Mouse (Mus musculus) liver, postnatal 0 days (tissue): ENCODE results near the gene Foxd2.

Experiments used
- CTCF ChIP-seq: sonication (generic); IDR thresholded peaks from 2 replicates; pipeline ENCODE4 v1.5.1; 2016; ENCODE audit warnings: antibody characterized with exemption, low read depth
- EP300 ChIP-seq: IDR thresholded peaks from 2 replicates; pipeline ENCODE4 v1.6.1; 2016; ENCODE audit warnings: antibody characterized with exemption, low read depth, mild to moderate bottlenecking

GRCm38 (mm10) chr4:114941311-114941710, 32.6 kb upstream of the Foxd2 start:
- TF ChIP-seq CTCF (no peak), EP300 (no peak)
